Mouse (Mus musculus) kidney, postnatal 10 days (tissue): Measurements from ENCODE around the gene Cdhr5.

ENCODE experiments used
- DNase-seq: peaks from one replicate; pipeline ENCODE4 v3.0.0; 2021; ENCODE audit warnings: mixed read lengths

The Cdhr5 gene

DNA sequence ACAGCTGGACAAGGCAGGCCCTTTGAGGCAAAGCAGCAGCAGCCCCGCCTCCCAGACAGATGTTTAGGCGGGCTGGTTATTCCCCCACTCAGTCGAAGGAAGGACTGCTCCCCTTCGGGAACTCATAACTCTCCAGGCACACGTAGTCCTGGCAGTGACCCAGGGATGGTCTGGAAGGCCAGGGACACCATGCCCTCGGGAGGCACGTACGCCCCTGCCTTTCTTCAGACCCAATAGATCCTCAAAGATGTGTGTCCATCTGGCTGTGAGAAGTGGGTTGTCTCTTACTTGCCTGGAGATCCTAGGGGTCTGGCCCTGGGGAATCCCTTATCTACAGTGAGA lies 54.5 kb downstream of the Cdhr5 start:
- DNase-seq = no peak

GRCm38 (mm10) chr7:141221249-141222125 lies 55.1 kb downstream of the Cdhr5 start:
- peak; percentile 98 for DNase-seq

DNA sequence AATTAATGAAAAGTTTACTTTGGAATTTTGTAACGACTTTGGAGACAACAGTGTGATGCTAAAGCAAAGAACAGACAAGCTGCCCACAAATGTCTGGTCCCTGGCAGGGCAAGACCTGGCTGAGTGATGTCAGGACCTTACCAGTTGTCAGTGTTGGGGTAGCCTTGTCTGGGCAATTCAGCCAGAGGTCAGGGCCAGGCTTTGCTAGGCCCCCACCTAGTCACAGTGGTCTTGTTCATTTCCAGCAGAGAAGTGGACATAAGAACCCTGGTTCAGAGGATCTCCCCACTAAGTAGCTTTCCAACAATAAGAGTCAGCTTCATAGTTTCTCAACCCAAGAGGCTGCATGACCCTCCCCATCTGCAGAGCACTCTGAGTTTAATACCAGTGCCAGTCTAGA lies 56.2 kb downstream of the Cdhr5 start:
- no peak for DNase-seq

DNA sequence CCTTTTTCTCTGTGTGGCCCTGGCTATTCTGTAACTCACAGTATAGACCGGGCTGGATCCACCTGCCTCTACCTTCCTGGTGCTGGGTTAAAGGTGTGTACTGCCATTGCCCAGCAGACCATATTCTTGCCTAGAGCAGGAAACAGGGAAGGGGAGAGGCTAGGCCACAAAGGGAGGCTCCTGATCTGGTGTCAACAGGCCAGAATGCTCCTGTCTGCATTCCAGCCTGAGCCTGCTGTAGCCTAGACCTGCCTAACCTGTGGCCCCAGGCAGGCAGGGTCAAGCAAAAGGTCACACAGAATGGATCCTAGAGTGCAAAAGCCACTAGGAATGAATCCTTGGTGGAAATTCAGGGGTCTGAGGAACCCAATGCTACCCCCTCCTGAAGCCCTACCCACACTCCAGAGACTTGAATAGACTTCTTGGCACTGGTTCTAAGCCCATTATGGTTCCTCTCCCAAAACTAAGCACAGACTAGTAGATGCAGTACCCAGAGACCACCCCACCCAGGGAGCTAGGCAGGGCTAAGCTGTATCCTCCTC lies 57.0 kb downstream of the Cdhr5 start:
- no peak for DNase-seq
